Mouse (Mus musculus): ENCODE measurements around the gene 4930432K21Rik. TPM values are rescaled to one million over a fixed set of nuclear protein-coding genes. Genes with fewer than 3 reads are reported as not detected.

The 4930432K21Rik gene
- 3.9 TPM for polyA plus RNA-seq (2021)

GRCm38 (mm10) chr8:84147769-84148530, at the start of gene 4930432K21Rik, which contains the start of gene Cc2d1a:
Gene 4930432K21Rik (plus strand): TSS chr8:84148025.
Gene Cc2d1a (minus strand): TSS chr8:84147936.
- ATAC-seq = peak; percentile 78
- peak; percentile 75 for DNase-seq (ENCODE audit: low read depth, low spot score)
- ChIA-PET CTCF (interaction anchor here (1.0 kb wide), 1 partner anchor 10 kb away, joined by 3 read pairs; no protein-coding TSS in a partner anchor), POLR2A (interaction anchor here (0.6 kb wide), 1 partner anchor 38 kb away, joined by 4 read pairs; no protein-coding TSS in a partner anchor)
- in situ Hi-C loops (cut with MboI; ENCODE audit: low pct_unique_long_range_greater_than_20kb) = no loop called here
- no peaks in the 10 kb centered on the region for H3K27me3 ChIP-seq
- no peak for TF ChIP-seq CTCF (IDR thresholded peaks at IDR 0.05)

- ChIA-PET POLR2A (no interaction called here), CTCF (no interaction called here)
- TF ChIP-seq CTCF (IDR thresholded peaks at IDR 0.05) = no peak
- ATAC-seq (no peak), DNase-seq (ENCODE audit: low read depth, low spot score) (no peak)
- H3K27me3 ChIP-seq = no peaks in the 10 kb centered on the region
- in situ Hi-C loops (cut with MboI; ENCODE audit: low pct_unique_long_range_greater_than_20kb) = no loop called here
These were observed 49.4 kb upstream of the 4930432K21Rik start for GRCm38 (mm10) chr8:84098376-84098775.

- H3K27me3 ChIP-seq = no peaks in the 10 kb centered on the region
- DNase-seq (ENCODE audit: low read depth, low spot score) = no peak
- no peak for TF ChIP-seq CTCF (IDR thresholded peaks at IDR 0.05)
- CTCF ChIA-PET = no interaction called here
- POLR2A ChIA-PET = no interaction called here
- in situ Hi-C loops (cut with MboI; ENCODE audit: low pct_unique_long_range_greater_than_20kb) = no loop called here
- ATAC-seq = no peak
These were observed 46.2 kb upstream of the 4930432K21Rik start for GRCm38 (mm10) chr8:84101476-84102270.

- no peaks in the 10 kb centered on the region for H3K27me3 ChIP-seq
- CTCF ChIA-PET = interaction anchor here (0.6 to 1.1 kb wide), 2 partner anchors 65 to 628 kb away, joined by 3 read pairs; no protein-coding TSS in a partner anchor
- TF ChIP-seq CTCF (IDR thresholded peaks at IDR 0.05) = no peak
- POLR2A ChIA-PET = interaction anchor here (0.6 to 1.7 kb wide), 4 partner anchors 28 to 81 kb away, joined by 3 to 5 read pairs (median 4); no protein-coding TSS in a partner anchor
- DNase-seq (ENCODE audit: low read depth, low spot score) (no peak), ATAC-seq (no peak)
- in situ Hi-C loops (cut with MboI; ENCODE audit: low pct_unique_long_range_greater_than_20kb) = no loop called here
These were observed 44.2 kb upstream of the 4930432K21Rik start for GRCm38 (mm10) chr8:84103601-84104000.

- ChIA-PET POLR2A (interaction anchor here (1.7 kb wide), 1 partner anchor 35 kb away, joined by 4 read pairs; no protein-coding TSS in a partner anchor), CTCF (interaction anchor here (1.1 kb wide), 1 partner anchor 64 kb away, joined by 3 read pairs; no protein-coding TSS in a partner anchor)
- H3K27me3 ChIP-seq = no peaks in the 10 kb centered on the region
- in situ Hi-C loops (cut with MboI; ENCODE audit: low pct_unique_long_range_greater_than_20kb) = no loop called here
- DNase-seq (ENCODE audit: low read depth, low spot score) (no peak), ATAC-seq (peak; percentile 29)
- TF ChIP-seq CTCF (IDR thresholded peaks at IDR 0.05) = no peak
These were observed 43.6 kb upstream of the 4930432K21Rik start for GRCm38 (mm10) chr8:84104221-84104620.

- in situ Hi-C loops (cut with MboI; ENCODE audit: low pct_unique_long_range_greater_than_20kb) = no loop called here
- no peaks in the 10 kb centered on the region for H3K27me3 ChIP-seq
- TF ChIP-seq CTCF (IDR thresholded peaks at IDR 0.05) = no peak
- ChIA-PET POLR2A (interaction anchor here (1.7 kb wide), 1 partner anchor 34 kb away, joined by 4 read pairs; no protein-coding TSS in a partner anchor), CTCF (interaction anchor here (0.7 kb wide), 1 partner anchor 35 kb away, joined by 3 read pairs; no protein-coding TSS in a partner anchor)
- DNase-seq (ENCODE audit: low read depth, low spot score) (peak; percentile 99), ATAC-seq (peak; percentile 95)
These were observed 42.9 kb upstream of the 4930432K21Rik start, which contains the start of gene Dcaf15 for GRCm38 (mm10) chr8:84104697-84105609. Gene Dcaf15 (minus strand): TSS chr8:84104768.

GRCm38 (mm10) chr8:84105676-84106075, 42.1 kb upstream of the 4930432K21Rik start:
- ATAC-seq = no peak
- H3K27me3 ChIP-seq = no peaks in the 10 kb centered on the region
- no peak for DNase-seq (ENCODE audit: low read depth, low spot score)
- in situ Hi-C loops (cut with MboI; ENCODE audit: low pct_unique_long_range_greater_than_20kb) = no loop called here
- CTCF ChIA-PET = no interaction called here
- POLR2A ChIA-PET = no interaction called here
- TF ChIP-seq CTCF (IDR thresholded peaks at IDR 0.05) = no peak

- H3K27me3 ChIP-seq = no peaks in the 10 kb centered on the region
- in situ Hi-C loops (cut with MboI; ENCODE audit: low pct_unique_long_range_greater_than_20kb) = no loop called here
- POLR2A ChIA-PET = interaction anchor here (0.6 to 0.9 kb wide), 2 partner anchors 10 to 39 kb away, joined by 3 read pairs; no protein-coding TSS in a partner anchor
- ATAC-seq (no peak), DNase-seq (ENCODE audit: low read depth, low spot score) (no peak)
- CTCF ChIA-PET = interaction anchor here (1.4 kb wide), 2 partner anchors 9 to 28 kb away, joined by 3 read pairs; no protein-coding TSS in a partner anchor
- no peak for TF ChIP-seq CTCF (IDR thresholded peaks at IDR 0.05)
These were observed 41.4 kb upstream of the 4930432K21Rik start for GRCm38 (mm10) chr8:84106216-84107040.

GRCm38 (mm10) chr8:84115646-84116045, 32.2 kb upstream of the 4930432K21Rik start:
- POLR2A ChIA-PET = no interaction called here
- in situ Hi-C loops (cut with MboI; ENCODE audit: low pct_unique_long_range_greater_than_20kb) = no loop called here
- DNase-seq (ENCODE audit: low read depth, low spot score) (no peak), ATAC-seq (no peak)
- peaks cover 7% of the 10 kb centered on the region for H3K27me3 ChIP-seq
- CTCF ChIA-PET = interaction anchor here (0.8 kb wide), 2 partner anchors 9 to 27 kb away, joined by 3 read pairs; no protein-coding TSS in a partner anchor
- TF ChIP-seq CTCF (IDR thresholded peaks at IDR 0.05) = no peak

Measured in Patski (cell line).